In genomic region chr10:123723641-123724040, GRCm38 (mm10) we compare ENCODE assay signal across 9 mouse cellular contexts.
ATAC-seq and TF ChIP-seq lines count a peak whose summit lies in the region.
"Had no signal": no experiment of that assay in that cellular context is flagged by ENCODE, and none has a peak within 500 bp of the region (broad histone marks: within the 10 kb centered on the region; RNA-seq: fewer than 3 reads in every experiment).

No protein-coding gene starts in this region.

- peak; percentile 69; the same call in 1 of the 2 replicates for ATAC-seq in intestine, embryonic 15.5 days
- no peak for ATAC-seq in intestine, postnatal 0 days
- ATAC-seq in intestine, embryonic 16.5 days, result peak; percentile 72
- ATAC-seq in megakaryocyte, adult 5-6 weeks (ENCODE audit: poor library complexity, severe bottlenecking), result no peak
- ATAC-seq: activated CD4-positive, CD25-positive, alpha-beta regulatory T cell, adult 4 months; CD4-positive, CD25-positive, alpha-beta regulatory T cell, adult 4 months; Patski had no signal

- H3K4me2 ChIP-seq in intestine, embryonic 15.5 days (replicated peaks), result no peak overlapping the region
- H3K4me2 ChIP-seq in intestine, postnatal 0 days (replicated peaks; ENCODE audit: low read depth), result no peak overlapping the region
- H3K4me2 ChIP-seq in intestine, embryonic 16.5 days (ENCODE audit: low read depth, low read length), result no peak overlapping the region

- H3K27me3 ChIP-seq in intestine, embryonic 15.5 days (replicated peaks), result no peaks in the 10 kb centered on the region
- H3K27me3 ChIP-seq in intestine, postnatal 0 days (replicated peaks; ENCODE audit: control insufficient read depth, insufficient read depth, low read length), result no peaks in the 10 kb centered on the region
- no peaks in the 10 kb centered on the region for H3K27me3 ChIP-seq in intestine, embryonic 16.5 days (replicated peaks; ENCODE audit: control insufficient read depth, insufficient read depth, low read length)
- H3K27me3 ChIP-seq: CH12.LX, Patski had no signal

- no peak overlapping the region for H3K27ac ChIP-seq in intestine, embryonic 15.5 days
- H3K27ac ChIP-seq in intestine, postnatal 0 days (ENCODE audit: low read depth, low read length), result no peak overlapping the region
- no peak overlapping the region for H3K27ac ChIP-seq in intestine, embryonic 16.5 days (ENCODE audit: low read length)

- H3K4me1 ChIP-seq in intestine, embryonic 15.5 days (replicated peaks), result no peaks in the 10 kb centered on the region
- no peaks in the 10 kb centered on the region for H3K4me1 ChIP-seq in intestine, postnatal 0 days (replicated peaks; ENCODE audit: control insufficient read depth, insufficient read depth, low read length)
- no peaks in the 10 kb centered on the region for H3K4me1 ChIP-seq in intestine, embryonic 16.5 days (ENCODE audit: control insufficient read depth, insufficient read depth, low read length)

- H3K9me3 ChIP-seq in intestine, embryonic 15.5 days, result no peaks in the 10 kb centered on the region
- no peaks in the 10 kb centered on the region for H3K9me3 ChIP-seq in intestine, postnatal 0 days (ENCODE audit: control insufficient read depth)
- H3K9me3 ChIP-seq in intestine, embryonic 16.5 days (ENCODE audit: control insufficient read depth, low read length), result no peaks in the 10 kb centered on the region

- H3K9ac ChIP-seq in intestine, embryonic 15.5 days, result no peak overlapping the region
- no peak overlapping the region for H3K9ac ChIP-seq in intestine, postnatal 0 days (ENCODE audit: low read depth, low read length)
- no peak overlapping the region for H3K9ac ChIP-seq in intestine, embryonic 16.5 days (ENCODE audit: low read depth, low read length)

- TF ChIP-seq CTCF in intestine, postnatal 0 days (IDR thresholded peaks at IDR 0.05; ENCODE audit: low read depth), result no peak

- no peaks in the 10 kb centered on the region for H3K36me3 ChIP-seq in intestine, embryonic 15.5 days
- H3K36me3 ChIP-seq in intestine, postnatal 0 days (ENCODE audit: control insufficient read depth, insufficient read depth), result no peaks in the 10 kb centered on the region
- no peaks in the 10 kb centered on the region for H3K36me3 ChIP-seq in intestine, embryonic 16.5 days (ENCODE audit: control insufficient read depth, insufficient read depth, low read length)
- H3K36me3 ChIP-seq: G1E had no signal

- H3K4me3 ChIP-seq in intestine, embryonic 15.5 days (replicated peaks), result no peak overlapping the region
- H3K4me3 ChIP-seq in intestine, postnatal 0 days (ENCODE audit: low read depth, low read length), result no peak overlapping the region
- no peak overlapping the region for H3K4me3 ChIP-seq in intestine, embryonic 16.5 days (ENCODE audit: low read length)

Comparison
In these comparisons a context has a peak if more than half of its experiments do, and no peak if none do; other contexts are left out.
1. ATAC-seq: peak in intestine, embryonic 15.5 days (single experiment) and intestine, embryonic 16.5 days (single experiment); none in intestine, postnatal 0 days (single experiment) and megakaryocyte, adult 5-6 weeks (single experiment).